Mouse (Mus musculus): ENCODE data around the gene Med13l.

GRCm38 (mm10) chr5:118644041-118644440, 83.6 kb downstream of the Med13l start:
- no peak for TF ChIP-seq EP300 (IDR thresholded peaks at IDR 0.05; ENCODE audit: low read depth)
- TF ChIP-seq CTCF (IDR thresholded peaks at IDR 0.05; ENCODE audit: low read depth): no peak
